Mouse (Mus musculus): ENCODE results near the gene Rasl11b. TPM values are rescaled to one million over a fixed set of nuclear protein-coding genes. Genes with fewer than 3 reads are reported as not detected.

Gene Rasl11b
- polyA plus RNA-seq, 1 experiment: 32.3 TPM

- Histone ChIP-seq H3K4me1 (ENCODE audit: control insufficient read depth, insufficient read depth, low read length) (no peaks in the 10 kb centered on the region), H3K4me3 (replicated peaks; ENCODE audit: extremely low read depth, low read depth, low read length) (no peak overlapping the region)
- TF ChIP-seq POLR2A (IDR thresholded peaks at IDR 0.05; ENCODE audit: borderline replicate concordance, extremely low read depth, low read depth, low read length): no peak
- no peak for TF ChIP-seq CTCF (IDR thresholded peaks at IDR 0.05; ENCODE audit: insufficient read depth, low read length)
- no peak for DNase-seq
- 58% methylated on average over 4 of the region's 4 CpGs for WGBS
These were observed 20.0 kb downstream of the Rasl11b start for GRCm38 (mm10) chr5:74215125-74215524.

- no peak for DNase-seq
- WGBS: 84% methylated on average over 4 of the region's 4 CpGs
- H3K4me3 ChIP-seq (replicated peaks; ENCODE audit: extremely low read depth, low read depth, low read length): no peak overlapping the region
- peaks cover 4% of the 10 kb centered on the region; the same call in 1 of the 2 replicates for H3K4me1 ChIP-seq (ENCODE audit: control insufficient read depth, insufficient read depth, low read length)
- TF ChIP-seq POLR2A (IDR thresholded peaks at IDR 0.05; ENCODE audit: borderline replicate concordance, extremely low read depth, low read depth, low read length) (no peak), CTCF (IDR thresholded peaks at IDR 0.05; ENCODE audit: insufficient read depth, low read length) (no peak)
These were observed 23.4 kb downstream of the Rasl11b start for GRCm38 (mm10) chr5:74218524-74218923.

- no peak for DNase-seq
- Histone ChIP-seq H3K4me1 (ENCODE audit: control insufficient read depth, insufficient read depth, low read length) (peaks cover 4% of the 10 kb centered on the region; the same call in 1 of the 2 replicates), H3K4me3 (replicated peaks; ENCODE audit: extremely low read depth, low read depth, low read length) (no peak overlapping the region)
- TF ChIP-seq POLR2A (IDR thresholded peaks at IDR 0.05; ENCODE audit: borderline replicate concordance, extremely low read depth, low read depth, low read length) (no peak), CTCF (IDR thresholded peaks at IDR 0.05; ENCODE audit: insufficient read depth, low read length) (no peak)
- WGBS: 67% methylated on average over 4 of the region's 4 CpGs
These were observed 27.5 kb downstream of the Rasl11b start for GRCm38 (mm10) chr5:74222626-74223025.

GRCm38 (mm10) chr5:74224480-74224879 lies 29.4 kb downstream of the Rasl11b start:
- H3K4me1 ChIP-seq (ENCODE audit: control insufficient read depth, insufficient read depth, low read length): peaks cover 4% of the 10 kb centered on the region; the same call in 1 of the 2 replicates
- TF ChIP-seq POLR2A (IDR thresholded peaks at IDR 0.05; ENCODE audit: borderline replicate concordance, extremely low read depth, low read depth, low read length): no peak
- 74% methylated on average over 6 of the region's 6 CpGs for WGBS
- DNase-seq: no peak
- H3K4me3 ChIP-seq (replicated peaks; ENCODE audit: extremely low read depth, low read depth, low read length): no peak overlapping the region

- no peak for DNase-seq
- no peak for TF ChIP-seq CTCF (IDR thresholded peaks at IDR 0.05; ENCODE audit: insufficient read depth, low read length)
- Histone ChIP-seq H3K4me1 (ENCODE audit: control insufficient read depth, insufficient read depth, low read length) (peaks cover 4% of the 10 kb centered on the region; the same call in 1 of the 2 replicates), H3K4me3 (replicated peaks; ENCODE audit: extremely low read depth, low read depth, low read length) (no peak overlapping the region)
- WGBS: 88% methylated on average over 5 of the region's 5 CpGs
These were observed 31.1 kb downstream of the Rasl11b start for GRCm38 (mm10) chr5:74226183-74226582.

- no peak overlapping the region for H3K4me3 ChIP-seq (replicated peaks; ENCODE audit: extremely low read depth, low read depth, low read length)
- H3K4me1 ChIP-seq (ENCODE audit: control insufficient read depth, insufficient read depth, low read length): peaks cover 4% of the 10 kb centered on the region; the same call in 1 of the 2 replicates
- DNase-seq: no peak
- TF ChIP-seq CTCF (IDR thresholded peaks at IDR 0.05; ENCODE audit: insufficient read depth, low read length): no peak
- no peak for TF ChIP-seq POLR2A (IDR thresholded peaks at IDR 0.05; ENCODE audit: borderline replicate concordance, extremely low read depth, low read depth, low read length)
- WGBS: 96% methylated on average over 6 of the region's 6 CpGs
These were observed 32.3 kb downstream of the Rasl11b start for GRCm38 (mm10) chr5:74227352-74227751.

GRCm38 (mm10) chr5:74228938-74229337 lies 33.9 kb downstream of the Rasl11b start:
- DNase-seq: no peak
- Histone ChIP-seq H3K4me3 (replicated peaks; ENCODE audit: extremely low read depth, low read depth, low read length) (no peak overlapping the region), H3K4me1 (ENCODE audit: control insufficient read depth, insufficient read depth, low read length) (no peaks in the 10 kb centered on the region)
- TF ChIP-seq POLR2A (IDR thresholded peaks at IDR 0.05; ENCODE audit: borderline replicate concordance, extremely low read depth, low read depth, low read length): no peak
- no peak for TF ChIP-seq CTCF (IDR thresholded peaks at IDR 0.05; ENCODE audit: insufficient read depth, low read length)
- 34% methylated on average over 1 of the region's 1 CpGs for WGBS

- Histone ChIP-seq H3K4me3 (replicated peaks; ENCODE audit: extremely low read depth, low read depth, low read length) (no peak overlapping the region), H3K4me1 (ENCODE audit: control insufficient read depth, insufficient read depth, low read length) (no peaks in the 10 kb centered on the region)
- TF ChIP-seq POLR2A (IDR thresholded peaks at IDR 0.05; ENCODE audit: borderline replicate concordance, extremely low read depth, low read depth, low read length) (no peak), CTCF (IDR thresholded peaks at IDR 0.05; ENCODE audit: insufficient read depth, low read length) (no peak)
- WGBS: 70% methylated on average over 11 of the region's 11 CpGs
- DNase-seq: no peak
These were observed 34.8 kb downstream of the Rasl11b start for GRCm38 (mm10) chr5:74229775-74230413.

GRCm38 (mm10) chr5:74230525-74230924 lies 35.4 kb downstream of the Rasl11b start:
- no peaks in the 10 kb centered on the region for H3K4me1 ChIP-seq (ENCODE audit: control insufficient read depth, insufficient read depth, low read length)
- TF ChIP-seq CTCF (IDR thresholded peaks at IDR 0.05; ENCODE audit: insufficient read depth, low read length) (no peak), POLR2A (IDR thresholded peaks at IDR 0.05; ENCODE audit: borderline replicate concordance, extremely low read depth, low read depth, low read length) (no peak)
- WGBS: 55% methylated on average over 2 of the region's 2 CpGs
- no peak overlapping the region for H3K4me3 ChIP-seq (replicated peaks; ENCODE audit: extremely low read depth, low read depth, low read length)
- no peak for DNase-seq

- H3K4me1 ChIP-seq (ENCODE audit: control insufficient read depth, insufficient read depth, low read length): no peaks in the 10 kb centered on the region
- H3K4me3 ChIP-seq (replicated peaks; ENCODE audit: extremely low read depth, low read depth, low read length): no peak overlapping the region
- no peak for DNase-seq
- no peak for TF ChIP-seq POLR2A (IDR thresholded peaks at IDR 0.05; ENCODE audit: borderline replicate concordance, extremely low read depth, low read depth, low read length)
- TF ChIP-seq CTCF (IDR thresholded peaks at IDR 0.05; ENCODE audit: insufficient read depth, low read length): no peak
- WGBS: 79% methylated on average over 7 of the region's 7 CpGs
These were observed 38.7 kb downstream of the Rasl11b start for GRCm38 (mm10) chr5:74233808-74234207.
